Mouse (Mus musculus): ENCODE measurements around the gene Myh13.

GRCm38 (mm10) chr11:67321358-67321757 lies at the start of gene Myh13:
- TF ChIP-seq POLR2A (IDR thresholded peaks at IDR 0.05; ENCODE audit: borderline replicate concordance, low read depth, low read length): no peak
- TF ChIP-seq CTCF (IDR thresholded peaks at IDR 0.05; ENCODE audit: low read depth, low read length): no peak

Data from bone marrow macrophage, adult 2 months (primary cell).